19 mouse cellular contexts compared by ENCODE assay signal in genomic region chr9:113802734-113803133, GRCm38 (mm10).
A peak's percentile ranks its signal among the peaks of the same experiment; 100 is the strongest.
DNase-seq lines count a peak whose midpoint lies in the region; ATAC-seq and TF ChIP-seq lines count a peak whose summit lies in the region.
"Had no signal": no experiment of that assay in that cellular context is flagged by ENCODE, and none has a peak within 500 bp of the region (broad histone marks: within the 10 kb centered on the region; RNA-seq: fewer than 3 reads in every experiment).

No protein-coding gene starts in this region.

- no peak overlapping the region for H3K9ac ChIP-seq in intestine, embryonic 15.5 days
- H3K9ac ChIP-seq in intestine, embryonic 16.5 days (ENCODE audit: low read depth, low read length) = no peak overlapping the region
- H3K9ac ChIP-seq: neural tube, embryonic 12.5 days had no signal

- no peaks in the 10 kb centered on the region for H3K9me3 ChIP-seq in heart, embryonic 10.5 days
- no peaks in the 10 kb centered on the region for H3K9me3 ChIP-seq in intestine, embryonic 15.5 days
- H3K9me3 ChIP-seq in intestine, embryonic 16.5 days (ENCODE audit: control insufficient read depth, low read length) = no peaks in the 10 kb centered on the region
- H3K9me3 ChIP-seq: neural tube, embryonic 12.5 days had no signal

- no peak for DNase-seq in heart, embryonic 10.5 days (ENCODE audit: low spot score)
- no peak for DNase-seq in heart, postnatal 4 days
- peak; percentile 23 for DNase-seq in R1 (ENCODE audit: low read depth, low spot score)
- no peak for DNase-seq in left cerebral cortex, adult 11 months (ENCODE audit: low spot score)
- DNase-seq: adrenal gland, adult 8-10 months; gastrocnemius, postnatal 36 days; heart, postnatal 36 days; kidney, adult 18-20 months; kidney, postnatal 10 days; left cerebral cortex, postnatal 4 days; liver; thymus, postnatal 14 days had no signal

- no peak overlapping the region for H3K4me2 ChIP-seq in intestine, embryonic 15.5 days (replicated peaks)
- H3K4me2 ChIP-seq in intestine, embryonic 16.5 days (ENCODE audit: low read depth, low read length) = no peak overlapping the region
- H3K4me2 ChIP-seq: neural tube, embryonic 12.5 days had no signal

- peak overlapping the region; percentile 42; the same call in 1 of the 2 replicates for H3K27ac ChIP-seq in heart, embryonic 10.5 days
- 0 out of 2 replicates have a peak overlapping the region, but pooled peaks have one; percentile 15 for H3K27ac ChIP-seq in intestine, embryonic 15.5 days
- H3K27ac ChIP-seq in intestine, embryonic 16.5 days (ENCODE audit: low read length) = no peak overlapping the region
- H3K27ac ChIP-seq in cortical plate, adult 2 months (ENCODE audit: insufficient read depth, low read length) = 0 out of 2 replicates have a peak overlapping the region, but pooled peaks have one; percentile 23
- H3K27ac ChIP-seq: left cerebral cortex, adult 2 months; neural tube, embryonic 12.5 days had no signal

- TF ChIP-seq POLR2A in cortical plate, adult 2 months (IDR thresholded peaks at IDR 0.05; ENCODE audit: extremely low read depth, insufficient read depth, low read length) = no peak

- H3K27me3 ChIP-seq in heart, embryonic 10.5 days (ENCODE audit: insufficient read depth, poor library complexity, severe bottlenecking) = no peaks in the 10 kb centered on the region
- H3K27me3 ChIP-seq in intestine, embryonic 15.5 days (replicated peaks) = no peaks in the 10 kb centered on the region
- H3K27me3 ChIP-seq in intestine, embryonic 16.5 days (replicated peaks; ENCODE audit: control insufficient read depth, insufficient read depth, low read length) = no peaks in the 10 kb centered on the region
- H3K27me3 ChIP-seq: neural tube, embryonic 12.5 days had no signal

- H3K4me3 ChIP-seq in heart, embryonic 10.5 days = no peak overlapping the region
- no peak overlapping the region for H3K4me3 ChIP-seq in intestine, embryonic 15.5 days (replicated peaks)
- H3K4me3 ChIP-seq in intestine, embryonic 16.5 days (ENCODE audit: low read length) = no peak overlapping the region
- no peak overlapping the region for H3K4me3 ChIP-seq in cortical plate, adult 2 months (ENCODE audit: insufficient read depth, low read length)
- H3K4me3 ChIP-seq: left cerebral cortex, adult 2 months; neural tube, embryonic 12.5 days had no signal

- H3K36me3 ChIP-seq in heart, embryonic 10.5 days = no peaks in the 10 kb centered on the region
- H3K36me3 ChIP-seq in intestine, embryonic 15.5 days = no peaks in the 10 kb centered on the region
- H3K36me3 ChIP-seq in intestine, embryonic 16.5 days (ENCODE audit: control insufficient read depth, insufficient read depth, low read length) = no peaks in the 10 kb centered on the region
- H3K36me3 ChIP-seq: neural tube, embryonic 12.5 days had no signal

- peaks cover 11% of the 10 kb centered on the region; the same call in 1 of the 2 replicates for H3K4me1 ChIP-seq in heart, embryonic 10.5 days
- H3K4me1 ChIP-seq in intestine, embryonic 15.5 days (replicated peaks) = no peaks in the 10 kb centered on the region
- H3K4me1 ChIP-seq in intestine, embryonic 16.5 days (ENCODE audit: control insufficient read depth, insufficient read depth, low read length) = 0 out of 2 replicates have a peak, but pooled peaks cover 2% of the 10 kb centered on the region
- H3K4me1 ChIP-seq in cortical plate, adult 2 months (ENCODE audit: control insufficient read depth, insufficient read depth, low read length) = peaks cover 3% of the 10 kb centered on the region
- H3K4me1 ChIP-seq: neural tube, embryonic 12.5 days had no signal

- TF ChIP-seq CTCF in cortical plate, adult 2 months (IDR thresholded peaks at IDR 0.05; ENCODE audit: extremely low read depth, insufficient read depth, low read length) = no peak

- WGBS in heart, embryonic 10.5 days = 70% methylated on average over 3 of the region's 3 CpGs
- WGBS in intestine, embryonic 15.5 days = 55% methylated on average over 3 of the region's 3 CpGs
- WGBS in intestine, embryonic 16.5 days = 55% methylated on average over 3 of the region's 3 CpGs

- ATAC-seq in intestine, embryonic 15.5 days = no peak
- no peak for ATAC-seq in intestine, embryonic 16.5 days
- ATAC-seq: forebrain, embryonic 16.5 days; lung, postnatal 0 days had no signal
